Mouse (Mus musculus) intestine, postnatal 0 days (tissue): ENCODE results near the gene Fbxo7. TPM values are rescaled to one million over a fixed set of nuclear protein-coding genes. Genes with fewer than 3 reads are reported as not detected.

Experiments used
- ATAC-seq: fragments of 200-750 bp; cut with Nextera tagmentation; 2 replicates; pipeline ENCODE4 v1.8.0; 2017; ENCODE audit warnings: mild to moderate bottlenecking, moderate TSS enrichment, moderate library complexity
- H3K27ac ChIP-seq: fragments of 300-500 bp; sonication (generic); 2 replicates; pipeline ENCODE4 v1.5.1; 2014; ENCODE audit warnings: mild to moderate bottlenecking, low read depth, low read length, moderate library complexity
- H3K27me3 ChIP-seq: fragments of 300-500 bp; sonication (generic); replicated peaks from 2 replicates; pipeline ENCODE4 v1.6.1; 2014; ENCODE audit warnings: low read length, mixed read lengths; ENCODE audit not compliant: control insufficient read depth, insufficient read depth
- H3K36me3 ChIP-seq: fragments of 300-500 bp; sonication (generic); 2 replicates; pipeline ENCODE4 v1.6.1; 2014; ENCODE audit warnings: mild to moderate bottlenecking, moderate library complexity; ENCODE audit not compliant: control insufficient read depth, insufficient read depth
- H3K4me1 ChIP-seq: fragments of 300-500 bp; sonication (generic); replicated peaks from 2 replicates; pipeline ENCODE4 v1.6.1; 2014; ENCODE audit warnings: antibody characterized with exemption, low read length, mixed read lengths; ENCODE audit not compliant: control insufficient read depth, insufficient read depth
- H3K4me2 ChIP-seq: fragments of 300-500 bp; sonication (generic); replicated peaks from 2 replicates; pipeline ENCODE4 v1.6.1; 2014; ENCODE audit warnings: low read depth, mild to moderate bottlenecking, moderate library complexity
- H3K4me3 ChIP-seq: fragments of 300-500 bp; sonication (generic); 2 replicates; pipeline ENCODE4 v1.5.1; 2014; ENCODE audit warnings: low read depth, low read length
- H3K9ac ChIP-seq: fragments of 300-500 bp; sonication (generic); 2 replicates; pipeline ENCODE4 v1.6.1; 2014; ENCODE audit warnings: mild to moderate bottlenecking, low read depth, low read length
- H3K9me3 ChIP-seq: fragments of 300-500 bp; sonication (generic); 2 replicates; pipeline ENCODE4 v1.6.1; 2016; ENCODE audit warnings: mixed run types; ENCODE audit not compliant: control insufficient read depth
- CTCF ChIP-seq: sonication (generic); IDR thresholded peaks from 2 replicates; pipeline ENCODE4 v1.5.1; 2016; ENCODE audit warnings: low read depth, mild to moderate bottlenecking, control low read depth, antibody characterized with exemption, moderate library complexity
- WGBS: fragments of 180-500 bp; shearing (Covaris S2); extraction: QIAGEN DNeasy Blood & Tissue Kit; methylation state at CpG from one replicate; pipeline ENCODE4 v1.1.7; 2014; 5-methylcytosine and 5-hydroxymethylcytosine counted together
- polyA plus RNA-seq: library from polyadenylated mRNA; unstranded; fragments of >200 nt; fragmentation: Nextera tagmentation; extraction: Ambion mirVana; gene quantifications from 2 replicates; pipeline ENCODE4 v1.2.1, GENCODE M21; 2015

The Fbxo7 gene
- polyA plus RNA-seq, 1 experiment from 2014 or later, result 28.6 TPM

GRCm38 (mm10) chr10:86047786-86048185 lies 26.0 kb downstream of the Fbxo7 start:
- TF ChIP-seq CTCF, result no peak
- no peaks in the 10 kb centered on the region for H3K27me3 ChIP-seq
- no peak for ATAC-seq
- H3K36me3 ChIP-seq, result peaks cover 46% of the 10 kb centered on the region
- no peaks in the 10 kb centered on the region for H3K4me1 ChIP-seq
- no peak overlapping the region for H3K4me3 ChIP-seq
- no peaks in the 10 kb centered on the region for H3K9me3 ChIP-seq
- no peak overlapping the region for H3K9ac ChIP-seq
- no peak overlapping the region for H3K4me2 ChIP-seq
- no peak overlapping the region for H3K27ac ChIP-seq
- 95% methylated on average over 9 of the region's 9 CpGs for WGBS

GRCm38 (mm10) chr10:86050522-86050921 lies 28.8 kb downstream of the Fbxo7 start:
- no peak for ATAC-seq
- Histone ChIP-seq H3K9ac (no peak overlapping the region), H3K9me3 (no peaks in the 10 kb centered on the region), H3K4me2 (no peak overlapping the region), H3K27me3 (no peaks in the 10 kb centered on the region), H3K4me3 (no peak overlapping the region), H3K4me1 (no peaks in the 10 kb centered on the region), H3K27ac (no peak overlapping the region), H3K36me3 (peaks cover 33% of the 10 kb centered on the region)
- 77% methylated on average over 2 of the region's 2 CpGs for WGBS
- TF ChIP-seq CTCF, result no peak

GRCm38 (mm10) chr10:86052818-86053522 lies 31.2 kb downstream of the Fbxo7 start:
- no peak for ATAC-seq
- WGBS, result 70% methylated on average over 10 of the region's 10 CpGs
- no peak for TF ChIP-seq CTCF

GRCm38 (mm10) chr10:86056297-86056903 lies 34.6 kb downstream of the Fbxo7 start:
- Histone ChIP-seq H3K36me3 (peaks cover under 1% of the 10 kb centered on the region; the same call in 1 of the 2 replicates), H3K27ac (no peak overlapping the region), H3K4me2 (no peak overlapping the region), H3K9me3 (no peaks in the 10 kb centered on the region; the same call in 1 of the 2 replicates), H3K4me3 (no peak overlapping the region), H3K27me3 (no peaks in the 10 kb centered on the region), H3K4me1 (peaks cover 3% of the 10 kb centered on the region; the same call in 1 of the 2 replicates), H3K9ac (no peak overlapping the region)
- 85% methylated on average over 8 of the region's 8 CpGs for WGBS
- TF ChIP-seq CTCF, result peak; percentile 40
- ATAC-seq, result no peak

More at GRCm38 (mm10) chr10:86052818-86053522, 31.2 kb downstream of the Fbxo7 start:
- no peak overlapping the region for H3K4me2 ChIP-seq
- peaks cover 16% of the 10 kb centered on the region for H3K36me3 ChIP-seq
- H3K9me3 ChIP-seq, result no peaks in the 10 kb centered on the region
- H3K9ac ChIP-seq, result no peak overlapping the region
- H3K27ac ChIP-seq, result no peak overlapping the region
- no peak overlapping the region for H3K4me3 ChIP-seq
- H3K4me1 ChIP-seq, result peaks cover 3% of the 10 kb centered on the region; the same call in 1 of the 2 replicates
- H3K27me3 ChIP-seq, result no peaks in the 10 kb centered on the region

- Histone ChIP-seq H3K4me1 (peaks cover 3% of the 10 kb centered on the region; the same call in 1 of the 2 replicates), H3K4me3 (no peak overlapping the region), H3K36me3 (no peaks in the 10 kb centered on the region; the same call in 1 of the 2 replicates), H3K27me3 (no peaks in the 10 kb centered on the region), H3K9me3 (peaks cover 6% of the 10 kb centered on the region; the same call in 1 of the 2 replicates), H3K4me2 (no peak overlapping the region), H3K9ac (no peak overlapping the region), H3K27ac (no peak overlapping the region)
- ATAC-seq, result peak; percentile 29; the same call in 1 of the 2 replicates
- WGBS, result 88% methylated on average over 11 of the region's 11 CpGs
- TF ChIP-seq CTCF, result no peak
These were observed 35.5 kb downstream of the Fbxo7 start for GRCm38 (mm10) chr10:86057286-86057685.

GRCm38 (mm10) chr10:86057712-86058111 lies 35.9 kb downstream of the Fbxo7 start:
- H3K36me3 ChIP-seq, result no peaks in the 10 kb centered on the region; the same call in 1 of the 2 replicates
- peak overlapping the region; percentile 66; the same call in 1 of the 2 replicates for H3K27ac ChIP-seq
- H3K9ac ChIP-seq, result no peak overlapping the region
- H3K4me2 ChIP-seq, result no peak overlapping the region
- WGBS, result 60% methylated on average over 2 of the region's 2 CpGs
- H3K4me1 ChIP-seq, result peaks cover 3% of the 10 kb centered on the region; the same call in 1 of the 2 replicates
- H3K9me3 ChIP-seq, result peaks cover 6% of the 10 kb centered on the region; the same call in 1 of the 2 replicates
- no peaks in the 10 kb centered on the region for H3K27me3 ChIP-seq
- no peak for TF ChIP-seq CTCF
- ATAC-seq, result peak; percentile 82
- H3K4me3 ChIP-seq, result no peak overlapping the region
